Mouse (Mus musculus): Measurements from ENCODE around the gene Zfp654.

- TF ChIP-seq POLR2A (IDR thresholded peaks at IDR 0.05; ENCODE audit: borderline replicate concordance, insufficient read depth, low read length) (no peak), CTCF (IDR thresholded peaks at IDR 0.05; ENCODE audit: borderline replicate concordance, insufficient read depth, low read depth, low read length) (no peak)
Measured at GRCm38 (mm10) chr16:64775516-64775915, 75.9 kb downstream of the Zfp654 start.
